Mouse (Mus musculus) C2C12 (cell line): Measurements from ENCODE around the gene Tle1. TPM values are rescaled to one million over a fixed set of nuclear protein-coding genes. Genes with fewer than 3 reads are reported as not detected.

Experiments used
- H3K27me3 ChIP-seq: one replicate; pipeline ENCODE4 v1.6.1; 2011; ENCODE audit not compliant: control insufficient read depth, insufficient read depth, insufficient read length
- H3K36me3 ChIP-seq: one replicate; pipeline ENCODE4 v1.6.1; 2011; ENCODE audit not compliant: control insufficient read depth, insufficient read depth
- H3K4me3 ChIP-seq: one replicate; pipeline ENCODE4 v1.5.1; 2011; ENCODE audit warnings: mild to moderate bottlenecking, control low read depth; ENCODE audit not compliant: poor library complexity, insufficient read depth, severe bottlenecking
- H3K79me2 ChIP-seq: one replicate; pipeline ENCODE4 v1.6.1; 2011; ENCODE audit not compliant: control insufficient read depth, insufficient read depth
- H3K79me3 ChIP-seq: one replicate; pipeline ENCODE4 v1.6.1; 2011; ENCODE audit warnings: low read depth, control low read depth
- H3ac ChIP-seq: one replicate; pipeline ENCODE3; 2011; ENCODE audit warnings: low read depth; ENCODE audit not compliant: control insufficient read depth, insufficient read length
- CEBPB ChIP-seq: IDR thresholded peaks from one replicate; pipeline ENCODE4 v1.6.1; 2011; ENCODE audit warnings: low read depth, mild to moderate bottlenecking, control low read depth, moderate library complexity
- CTCF ChIP-seq: IDR thresholded peaks from one replicate; pipeline ENCODE4 v1.5.1; 2011; ENCODE audit not compliant: control insufficient read depth, insufficient read depth, insufficient read length
- FOSL1 ChIP-seq: IDR thresholded peaks from one replicate; pipeline ENCODE4 v1.8.0; 2011; ENCODE audit warnings: mild to moderate bottlenecking, low read length; ENCODE audit not compliant: poor library complexity, insufficient read depth, severe bottlenecking
- MAX ChIP-seq: IDR thresholded peaks from one replicate; pipeline ENCODE4 v1.6.1; 2011; ENCODE audit warnings: mild to moderate bottlenecking, control low read depth
- MYOD1 ChIP-seq: IDR thresholded peaks from one replicate; pipeline ENCODE4 v1.6.1; 2011; ENCODE audit warnings: low read depth; ENCODE audit not compliant: control insufficient read depth, insufficient read length
- MYOG ChIP-seq: IDR thresholded peaks from one replicate; pipeline ENCODE4 v1.6.1; 2011; ENCODE audit not compliant: control insufficient read depth, insufficient read length; ENCODE audit errors: extremely low read depth
- USF1 ChIP-seq: IDR thresholded peaks from one replicate; pipeline ENCODE4 v1.6.1; 2011; ENCODE audit warnings: low read depth, mild to moderate bottlenecking, control low read depth, moderate library complexity
- long read RNA-seq, 2 experiments: library from polyadenylated mRNA; unstranded; transcript quantifications; one replicate each; pipeline ENCODE4 v2.0.0; 2019 to 2020
- polyA plus RNA-seq: library from polyadenylated mRNA; unstranded; fragments of >200 nt; fragmentation: generic; extraction: Trizol; gene quantifications from one replicate; pipeline ENCODE4 v1.2.1, GENCODE M21; 2012; ENCODE audit warnings: missing spikeins

Tle1 gene
- polyA plus RNA-seq, result 23.2 TPM
- long read RNA-seq, experiment 1, partial matches to known transcripts, result 3 of 6 reads
- long read RNA-seq, experiment 1, other reads (novel, unspliced or antisense), result 1 of 6 reads
- long read RNA-seq, experiment 2, partial matches to known transcripts, result 0 of 9 reads
- long read RNA-seq, experiment 2, other reads (novel, unspliced or antisense), result 7 of 9 reads

- no peaks in the 10 kb centered on the region for H3K27me3 ChIP-seq
- H3K79me3 ChIP-seq, result peaks cover 25% of the 10 kb centered on the region
- H3ac ChIP-seq, result peak within 1 kb of the TSS; percentile 67
- peaks cover 11% of the 10 kb centered on the region for H3K36me3 ChIP-seq
- no peak for TF ChIP-seq CEBPB
- peak; percentile 54 for TF ChIP-seq MAX
- H3K79me2 ChIP-seq, result peaks cover 51% of the 10 kb centered on the region
- peak within 1 kb of the TSS; percentile 61 for H3K4me3 ChIP-seq
Measured at GRCm38 (mm10) chr4:72200559-72201409, at the start of gene Tle1. Tle1 (minus strand) TSS chr4:72200919.

- no peaks in the 10 kb centered on the region for H3K36me3 ChIP-seq
- H3K27me3 ChIP-seq, result no peaks in the 10 kb centered on the region
- H3K79me2 ChIP-seq, result no peaks in the 10 kb centered on the region
- TF ChIP-seq FOSL1, result no peak
- TF ChIP-seq MYOG, result no peak
- TF ChIP-seq CTCF, result no peak
- no peak for TF ChIP-seq USF1
- no peak for TF ChIP-seq MAX
- no peak for TF ChIP-seq CEBPB
- TF ChIP-seq MYOD1, result no peak
- no peak overlapping the region for H3ac ChIP-seq
- no peaks in the 10 kb centered on the region for H3K79me3 ChIP-seq
- H3K4me3 ChIP-seq, result no peak overlapping the region
Measured at GRCm38 (mm10) chr4:72233584-72234219, 33.0 kb upstream of the Tle1 start.

GRCm38 (mm10) chr4:72232206-72232605, 31.5 kb upstream of the Tle1 start:
- no peaks in the 10 kb centered on the region for H3K36me3 ChIP-seq
- no peaks in the 10 kb centered on the region for H3K79me3 ChIP-seq
- no peaks in the 10 kb centered on the region for H3K79me2 ChIP-seq
- no peak overlapping the region for H3K4me3 ChIP-seq
- no peak overlapping the region for H3ac ChIP-seq
- TF ChIP-seq MYOD1 (peak; percentile 34), MAX (no peak), CTCF (no peak), USF1 (no peak), FOSL1 (no peak), MYOG (no peak)
- H3K27me3 ChIP-seq, result no peaks in the 10 kb centered on the region

- no peaks in the 10 kb centered on the region for H3K36me3 ChIP-seq
- H3ac ChIP-seq, result no peak overlapping the region
- TF ChIP-seq MYOG (no peak), CEBPB (no peak), USF1 (no peak), CTCF (no peak), MAX (no peak), MYOD1 (no peak), FOSL1 (no peak)
- no peaks in the 10 kb centered on the region for H3K79me3 ChIP-seq
- H3K27me3 ChIP-seq, result no peaks in the 10 kb centered on the region
- no peak overlapping the region for H3K4me3 ChIP-seq
- no peaks in the 10 kb centered on the region for H3K79me2 ChIP-seq
Measured at GRCm38 (mm10) chr4:72230832-72231231, 30.1 kb upstream of the Tle1 start.

GRCm38 (mm10) chr4:72221629-72222028, 20.9 kb upstream of the Tle1 start:
- no peak for TF ChIP-seq MYOD1
- TF ChIP-seq USF1, result no peak
- TF ChIP-seq CEBPB, result no peak
- no peak for TF ChIP-seq FOSL1
- no peak for TF ChIP-seq MYOG
- TF ChIP-seq CTCF, result no peak
- TF ChIP-seq MAX, result no peak
- H3K4me3 ChIP-seq, result no peak overlapping the region
- H3ac ChIP-seq, result no peak overlapping the region
- H3K27me3 ChIP-seq, result no peaks in the 10 kb centered on the region
- no peaks in the 10 kb centered on the region for H3K79me3 ChIP-seq
- no peaks in the 10 kb centered on the region for H3K79me2 ChIP-seq
- H3K36me3 ChIP-seq, result no peaks in the 10 kb centered on the region
